Mouse (Mus musculus) kidney, embryonic 15.5 days (tissue): ENCODE measurements around the gene Uqcc3. TPM values are rescaled to one million over a fixed set of nuclear protein-coding genes. Genes with fewer than 3 reads are reported as not detected.

Experiments used
- ATAC-seq: fragments of 200-750 bp; cut with Nextera tagmentation; replicated peaks from 2 replicates; pipeline ENCODE4 v1.8.0; 2017; ENCODE audit warnings: moderate TSS enrichment; ENCODE audit not compliant: low FRiP score
- H3K27ac ChIP-seq: fragments of 300-500 bp; sonication (generic); 2 replicates; pipeline ENCODE4 v1.5.1; 2015; ENCODE audit warnings: mild to moderate bottlenecking, inconsistent platforms
- H3K27me3 ChIP-seq: fragments of 300-500 bp; sonication (generic); 2 replicates; pipeline ENCODE4 v1.6.1; 2015; ENCODE audit warnings: inconsistent platforms
- H3K36me3 ChIP-seq: fragments of 300-500 bp; sonication (generic); 2 replicates; pipeline ENCODE4 v1.6.1; 2015; ENCODE audit warnings: inconsistent platforms
- H3K4me1 ChIP-seq: fragments of 300-500 bp; sonication (generic); 2 replicates; pipeline ENCODE4 v1.6.1; 2015; ENCODE audit warnings: inconsistent platforms
- H3K4me2 ChIP-seq: fragments of 300-500 bp; sonication (generic); 2 replicates; pipeline ENCODE4 v1.6.1; 2015; ENCODE audit warnings: moderate library complexity, mild to moderate bottlenecking, inconsistent platforms
- H3K4me3 ChIP-seq: fragments of 300-500 bp; sonication (generic); replicated peaks from 2 replicates; pipeline ENCODE4 v1.5.1; 2015; ENCODE audit warnings: mild to moderate bottlenecking, inconsistent platforms
- H3K9ac ChIP-seq: fragments of 300-500 bp; sonication (generic); 2 replicates; pipeline ENCODE4 v1.6.1; 2015; ENCODE audit warnings: mild to moderate bottlenecking, inconsistent platforms
- H3K9me3 ChIP-seq: fragments of 300-500 bp; sonication (generic); replicated peaks from 2 replicates; pipeline ENCODE4 v1.6.1; 2016; ENCODE audit warnings: inconsistent platforms
- WGBS: fragments of 180-500 bp; shearing (Covaris S2); methylation state at CpG from one replicate; pipeline ENCODE4 v1.1.7; 2015; ENCODE audit warnings: mixed read lengths; 5-methylcytosine and 5-hydroxymethylcytosine counted together
- polyA plus RNA-seq: library from polyadenylated mRNA; unstranded; fragments of >200 nt; fragmentation: Nextera tagmentation; extraction: Ambion mirVana; gene quantifications from 2 replicates; pipeline ENCODE4 v1.2.1, GENCODE M21; 2015

The Uqcc3 gene
- polyA plus RNA-seq, 1 experiment from 2014 or later: 69.5 TPM

DNA sequence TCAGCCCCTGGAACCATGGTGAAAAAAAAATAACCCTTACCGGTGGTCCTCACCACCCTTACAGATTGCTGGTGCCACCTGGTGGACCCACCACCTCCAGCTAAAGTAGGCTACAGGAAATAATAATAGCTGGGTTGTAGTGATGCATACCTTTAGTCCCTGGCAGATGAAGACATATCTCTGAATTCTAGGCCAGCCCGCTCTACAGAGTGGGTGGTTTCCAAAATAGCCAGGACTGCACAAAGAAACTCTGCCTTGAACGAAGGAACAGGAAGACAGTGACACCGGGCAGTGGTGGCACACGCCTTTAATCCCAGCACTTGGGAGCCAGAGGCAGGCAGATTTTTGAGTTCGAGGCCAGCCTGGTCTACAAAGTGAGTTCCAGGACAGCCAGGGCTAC, 16.5 kb downstream of the Uqcc3 start:
- no peak overlapping the region for H3K4me3 ChIP-seq
- H3K4me2 ChIP-seq: no peak overlapping the region
- ATAC-seq: no peak
- H3K9me3 ChIP-seq: no peaks in the 10 kb centered on the region
- H3K27ac ChIP-seq: no peak overlapping the region
- H3K27me3 ChIP-seq: no peaks in the 10 kb centered on the region
- WGBS: 83% methylated on average over 6 of the region's 6 CpGs
- H3K9ac ChIP-seq: no peak overlapping the region
- H3K4me1 ChIP-seq: no peaks in the 10 kb centered on the region
- H3K36me3 ChIP-seq: no peaks in the 10 kb centered on the region

DNA sequence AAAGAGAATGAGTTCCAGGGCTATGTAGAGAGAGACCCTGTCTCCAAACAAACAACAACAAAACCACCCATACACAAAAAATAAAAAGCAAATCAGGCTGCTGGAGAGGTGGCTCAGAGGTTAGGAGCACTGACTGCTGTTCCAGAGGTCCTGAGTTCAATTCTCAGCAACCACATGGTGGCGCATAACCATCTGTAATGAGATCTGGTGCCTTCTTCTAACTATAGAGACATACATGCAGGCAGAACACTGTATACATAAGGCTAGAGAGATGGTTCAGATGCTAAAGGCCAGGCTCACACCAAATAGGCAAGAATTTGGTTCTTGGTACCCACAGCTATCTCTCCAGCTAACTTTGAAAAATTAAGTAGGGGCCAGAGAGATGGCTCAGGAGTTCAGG, 21.7 kb downstream of the Uqcc3 start:
- Histone ChIP-seq H3K36me3 (no peaks in the 10 kb centered on the region), H3K27ac (no peak overlapping the region), H3K27me3 (no peaks in the 10 kb centered on the region), H3K9me3 (no peaks in the 10 kb centered on the region), H3K4me1 (no peaks in the 10 kb centered on the region), H3K4me2 (no peak overlapping the region), H3K4me3 (no peak overlapping the region), H3K9ac (no peak overlapping the region)
- ATAC-seq: no peak
- WGBS: 21% methylated on average over 1 of the region's 1 CpGs

DNA sequence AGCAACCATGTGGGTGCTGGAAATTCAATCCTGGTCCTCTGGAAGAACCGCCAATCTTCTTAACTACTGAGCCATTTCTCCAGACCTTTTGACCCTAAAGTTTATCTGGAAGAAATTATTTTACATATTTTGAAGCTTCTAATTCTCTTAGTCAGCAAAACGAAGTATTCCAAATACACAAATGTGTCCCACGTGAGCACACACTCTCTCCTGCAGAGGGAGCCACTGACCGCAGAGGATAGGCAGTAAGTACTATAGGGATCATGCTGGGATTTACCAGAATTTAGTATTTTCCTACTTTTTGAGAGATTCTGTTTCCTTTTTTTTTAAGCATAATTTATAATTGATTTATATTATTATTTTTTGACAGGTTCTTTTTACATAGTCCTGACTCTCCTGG, 23.0 kb downstream of the Uqcc3 start:
- no peaks in the 10 kb centered on the region for H3K4me1 ChIP-seq
- ATAC-seq: no peak
- H3K9me3 ChIP-seq: no peaks in the 10 kb centered on the region
- no peaks in the 10 kb centered on the region for H3K27me3 ChIP-seq
- no peak overlapping the region for H3K4me3 ChIP-seq
- 51% methylated on average over 4 of the region's 4 CpGs for WGBS
- H3K4me2 ChIP-seq: no peak overlapping the region
- no peak overlapping the region for H3K9ac ChIP-seq
- no peak overlapping the region for H3K27ac ChIP-seq
- no peaks in the 10 kb centered on the region for H3K36me3 ChIP-seq

DNA sequence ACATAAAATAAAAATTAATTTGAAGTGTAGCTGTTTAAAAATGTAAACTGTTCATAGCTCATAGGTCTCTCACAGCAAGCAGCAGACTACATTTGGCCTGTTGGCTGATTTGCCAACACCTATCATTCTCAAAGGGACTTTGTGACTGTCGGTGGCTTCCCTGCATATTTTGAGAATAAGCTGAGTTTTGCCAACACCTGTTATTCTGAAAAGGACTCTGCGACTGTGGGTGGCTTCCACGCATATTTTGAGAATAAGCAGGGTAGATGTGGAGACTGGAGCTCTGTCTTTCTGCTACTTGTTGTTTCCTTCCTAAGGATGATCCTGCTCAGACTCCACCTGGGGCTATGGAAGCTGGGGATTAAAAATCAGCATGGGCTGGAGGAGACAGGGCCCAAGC, 27.6 kb downstream of the Uqcc3 start:
- Histone ChIP-seq H3K4me2 (no peak overlapping the region), H3K4me1 (peaks cover 8% of the 10 kb centered on the region), H3K27me3 (no peaks in the 10 kb centered on the region), H3K9ac (no peak overlapping the region), H3K9me3 (no peaks in the 10 kb centered on the region), H3K36me3 (peaks cover 7% of the 10 kb centered on the region), H3K4me3 (no peak overlapping the region), H3K27ac (no peak overlapping the region)
- 82% methylated on average over 3 of the region's 3 CpGs for WGBS
- ATAC-seq: no peak

DNA sequence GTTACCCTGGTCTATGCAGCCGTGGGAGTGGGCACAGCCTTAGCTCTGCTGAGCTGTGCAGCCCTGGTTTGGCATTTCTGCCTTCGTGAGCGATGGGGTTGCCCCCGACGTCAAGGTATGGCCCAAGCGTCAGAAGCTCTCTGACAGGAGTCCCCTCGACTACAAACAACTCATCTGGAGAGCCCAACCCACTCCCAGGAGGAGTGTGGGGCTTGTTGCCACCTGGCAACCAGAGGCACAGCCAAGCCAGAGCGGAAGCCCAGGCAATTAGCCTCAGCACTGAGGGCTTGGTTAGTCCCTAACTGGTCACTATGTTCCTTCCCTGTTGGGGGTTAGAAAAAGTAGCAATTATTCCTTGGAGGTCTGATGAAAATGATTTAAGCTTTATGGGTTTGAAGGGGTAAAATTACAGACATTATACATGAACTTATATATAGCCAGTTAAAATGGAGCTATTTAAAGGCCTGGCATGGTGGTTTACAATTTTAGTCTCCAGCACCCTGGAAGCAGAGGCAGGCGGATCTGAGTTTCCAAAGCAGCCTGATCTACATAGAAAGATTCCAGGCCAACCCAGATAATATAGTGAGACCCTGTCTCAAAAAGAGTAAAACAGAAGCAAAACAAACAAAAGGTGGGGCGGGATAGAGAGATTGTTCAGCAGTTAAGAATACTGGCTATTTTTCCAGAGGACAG, 28.3 kb downstream of the Uqcc3 start:
- no peaks in the 10 kb centered on the region for H3K9me3 ChIP-seq
- no peak for ATAC-seq
- H3K4me2 ChIP-seq: no peak overlapping the region
- H3K27ac ChIP-seq: no peak overlapping the region
- peaks cover 8% of the 10 kb centered on the region for H3K4me1 ChIP-seq
- H3K36me3 ChIP-seq: peaks cover 13% of the 10 kb centered on the region
- no peak overlapping the region for H3K4me3 ChIP-seq
- no peak overlapping the region for H3K9ac ChIP-seq
- 61% methylated on average over 10 of the region's 10 CpGs for WGBS
- H3K27me3 ChIP-seq: no peaks in the 10 kb centered on the region

DNA sequence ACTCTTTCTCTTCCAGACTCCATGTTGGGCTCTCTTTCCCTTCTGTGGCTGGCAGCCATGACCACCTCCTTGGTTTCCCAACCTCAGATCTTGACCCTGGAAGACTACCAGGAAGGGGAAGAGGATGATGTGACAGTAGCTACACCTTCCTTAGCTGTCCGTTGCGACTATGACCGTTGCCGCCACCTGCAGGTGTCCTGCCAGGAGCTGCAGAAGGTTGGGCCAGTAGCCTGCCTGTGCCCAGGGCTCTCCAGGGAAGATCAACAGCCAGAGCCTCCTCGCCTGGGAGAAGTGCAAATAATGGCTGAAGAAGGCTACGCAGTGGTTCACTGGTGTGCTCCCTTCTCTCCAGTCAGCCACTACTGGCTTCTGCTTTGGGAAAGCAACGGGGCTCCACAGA, 29.1 kb downstream of the Uqcc3 start:
- Histone ChIP-seq H3K4me3 (no peak overlapping the region), H3K9me3 (no peaks in the 10 kb centered on the region), H3K27me3 (no peaks in the 10 kb centered on the region), H3K4me2 (no peak overlapping the region), H3K9ac (no peak overlapping the region), H3K4me1 (peaks cover 8% of the 10 kb centered on the region), H3K36me3 (peaks cover 20% of the 10 kb centered on the region), H3K27ac (no peak overlapping the region)
- ATAC-seq: no peak
- WGBS: 49% methylated on average over 7 of the region's 7 CpGs

DNA sequence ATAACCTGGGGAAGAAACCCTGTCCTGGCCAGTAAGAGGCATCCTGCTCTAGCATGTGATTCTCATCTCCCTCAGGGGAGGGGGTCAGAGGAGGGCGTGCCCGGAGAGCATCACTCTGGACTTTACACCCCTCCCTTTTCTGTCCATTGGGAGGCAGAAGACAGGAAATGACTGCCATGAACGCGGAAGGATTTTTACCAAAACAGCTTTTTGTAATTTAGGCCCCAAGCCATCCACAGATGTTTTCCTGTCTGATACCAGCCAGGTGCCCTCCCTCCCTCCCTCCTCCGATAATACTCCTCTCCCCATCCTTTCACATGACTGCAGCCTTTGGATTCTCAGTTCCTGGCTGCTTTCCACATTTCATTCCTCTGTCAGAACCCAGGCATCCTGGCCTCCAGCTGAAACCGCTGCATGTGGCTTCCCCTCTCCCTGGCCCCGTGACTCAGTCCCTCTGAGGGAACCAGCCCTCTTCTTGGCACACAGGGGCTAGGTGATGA, 30.3 kb downstream of the Uqcc3 start, which contains the start of gene Lrrn4cl:
Lrrn4cl (plus strand) TSS at position 367 of the 500 bp plus-strand sequence.
- H3K9me3 ChIP-seq: no peaks in the 10 kb centered on the region
- ATAC-seq: peak; percentile 78; the same call in 1 of the 2 replicates
- H3K27me3 ChIP-seq: no peaks in the 10 kb centered on the region
- H3K9ac ChIP-seq: 0 out of 2 replicates have a peak within 1 kb of the TSS, but pooled peaks have one; percentile 3
- no peak within 1 kb of the TSS for H3K27ac ChIP-seq
- H3K4me1 ChIP-seq: peaks cover 8% of the 10 kb centered on the region
- H3K4me3 ChIP-seq: no peak within 1 kb of the TSS
- WGBS: 30% methylated on average over 7 of the region's 7 CpGs
- H3K36me3 ChIP-seq: peaks cover 32% of the 10 kb centered on the region
- H3K4me2 ChIP-seq: peak within 1 kb of the TSS; percentile 12; the same call in 1 of the 2 replicates

DNA sequence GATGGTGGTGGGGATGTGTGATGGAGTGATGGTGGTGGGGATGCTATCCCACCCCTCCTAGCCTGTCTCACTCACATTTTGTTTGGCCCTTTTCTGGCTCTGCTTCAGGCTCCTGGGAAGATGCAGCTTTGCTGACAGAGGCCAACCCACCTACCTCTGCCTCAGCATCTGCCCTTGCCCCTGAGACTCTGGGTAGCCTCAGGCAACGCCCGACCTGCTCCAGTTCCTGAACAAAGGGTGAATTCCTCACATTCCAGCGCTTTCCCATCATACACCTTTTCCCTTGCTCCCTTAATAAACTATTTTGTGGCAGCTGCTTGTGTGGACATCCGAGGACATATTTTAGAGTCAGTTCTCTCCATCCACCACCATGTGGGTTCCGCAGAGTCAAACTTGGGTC, 32.4 kb downstream of the Uqcc3 start:
- H3K9me3 ChIP-seq: no peaks in the 10 kb centered on the region
- WGBS: 79% methylated on average over 5 of the region's 5 CpGs
- no peak overlapping the region for H3K9ac ChIP-seq
- peaks cover 38% of the 10 kb centered on the region for H3K36me3 ChIP-seq
- no peaks in the 10 kb centered on the region for H3K27me3 ChIP-seq
- H3K4me3 ChIP-seq: no peak overlapping the region
- H3K4me2 ChIP-seq: no peak overlapping the region
- H3K27ac ChIP-seq: no peak overlapping the region
- no peak for ATAC-seq
- peaks cover 8% of the 10 kb centered on the region for H3K4me1 ChIP-seq

DNA sequence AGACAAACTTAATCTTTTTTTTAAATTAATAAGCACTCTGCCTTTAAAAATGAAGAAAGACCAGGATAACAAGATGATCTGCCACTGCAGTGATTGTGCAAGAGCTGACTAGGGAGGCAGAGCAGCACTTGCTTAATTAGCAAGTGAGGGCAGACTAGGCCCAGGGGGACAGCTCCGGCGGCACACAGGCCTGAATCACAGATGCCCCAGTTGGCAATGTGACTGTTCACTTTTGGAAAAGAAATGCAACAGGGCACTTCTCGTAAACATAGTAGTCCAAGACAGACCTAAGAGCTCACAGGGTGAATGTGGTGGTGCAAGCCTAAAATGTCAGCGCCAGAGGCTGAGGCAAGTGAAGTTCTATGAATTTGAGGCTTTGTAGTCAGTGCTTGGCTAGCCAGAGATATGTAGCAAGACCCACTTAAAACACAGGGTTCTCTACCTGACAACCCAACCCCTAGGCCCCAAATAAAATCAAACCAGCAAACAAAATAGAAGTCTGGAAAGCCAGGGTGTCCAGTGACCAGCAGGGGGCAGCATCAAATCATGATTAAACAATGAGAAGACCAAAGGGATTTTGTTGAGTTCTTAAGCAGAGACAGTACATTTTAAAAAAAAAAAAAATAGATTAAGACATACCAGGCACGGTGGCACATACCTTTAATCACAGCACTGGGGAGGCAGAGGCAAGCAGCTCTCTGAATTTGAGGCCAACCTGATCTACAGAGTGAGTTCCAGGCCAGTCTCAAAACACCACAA, 36.2 kb downstream of the Uqcc3 start:
- Histone ChIP-seq H3K9me3 (no peaks in the 10 kb centered on the region), H3K9ac (no peak overlapping the region), H3K27ac (no peak overlapping the region), H3K4me3 (no peak overlapping the region), H3K4me2 (no peak overlapping the region), H3K4me1 (peaks cover 17% of the 10 kb centered on the region), H3K36me3 (peaks cover 50% of the 10 kb centered on the region), H3K27me3 (no peaks in the 10 kb centered on the region)
- WGBS: 62% methylated on average over 5 of the region's 5 CpGs
- no peak for ATAC-seq

DNA sequence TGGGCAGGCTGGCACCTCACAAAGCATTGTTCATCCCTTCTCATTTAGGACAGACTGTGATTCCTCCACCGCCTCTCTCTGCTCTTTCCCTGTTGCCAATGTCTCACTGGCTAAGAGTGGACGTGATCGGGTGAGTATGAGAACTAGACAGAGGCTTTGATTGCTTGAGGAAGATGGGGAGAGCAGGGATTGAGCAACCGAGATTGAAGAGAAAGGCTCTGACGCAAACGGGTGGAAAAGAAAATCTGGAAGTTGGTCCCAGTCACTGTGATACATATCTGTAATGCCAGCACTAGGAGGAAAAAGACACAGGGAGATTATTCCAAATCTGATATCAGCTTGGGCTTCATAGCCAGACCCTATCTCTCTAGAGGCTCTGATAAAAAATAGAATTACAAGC, 37.8 kb downstream of the Uqcc3 start:
- H3K9ac ChIP-seq: no peak overlapping the region
- no peaks in the 10 kb centered on the region for H3K9me3 ChIP-seq
- no peak for ATAC-seq
- no peaks in the 10 kb centered on the region for H3K27me3 ChIP-seq
- peaks cover 32% of the 10 kb centered on the region for H3K4me1 ChIP-seq
- H3K4me2 ChIP-seq: no peak overlapping the region
- WGBS: 90% methylated on average over 6 of the region's 6 CpGs
- no peak overlapping the region for H3K27ac ChIP-seq
- peaks cover 43% of the 10 kb centered on the region for H3K36me3 ChIP-seq
- no peak overlapping the region for H3K4me3 ChIP-seq

DNA sequence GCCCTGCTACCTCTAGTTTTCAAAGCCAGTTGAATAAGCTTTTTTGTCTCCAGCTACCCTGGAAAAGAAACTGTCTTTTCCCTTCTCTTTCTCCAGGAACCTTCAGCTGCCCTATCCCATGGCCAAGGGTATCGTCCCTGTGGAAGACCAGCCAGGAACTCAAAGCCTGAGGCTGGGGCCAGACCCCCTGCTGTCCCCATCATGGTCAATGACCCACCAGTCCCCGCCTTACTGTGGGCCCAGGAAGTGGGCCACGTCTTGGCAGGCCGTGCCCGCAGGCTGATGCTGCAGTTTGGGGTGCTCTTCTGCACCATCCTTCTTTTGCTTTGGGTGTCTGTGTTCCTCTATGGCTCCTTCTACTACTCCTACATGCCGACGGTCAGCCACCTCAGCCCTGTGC, 39.7 kb downstream of the Uqcc3 start:
- peak overlapping the region; percentile 52; the same call in 1 of the 2 replicates for H3K27ac ChIP-seq
- H3K4me1 ChIP-seq: peaks cover 36% of the 10 kb centered on the region
- no peaks in the 10 kb centered on the region for H3K9me3 ChIP-seq
- H3K4me2 ChIP-seq: peak overlapping the region; percentile 75
- no peak for ATAC-seq
- H3K27me3 ChIP-seq: no peaks in the 10 kb centered on the region
- 89% methylated on average over 7 of the region's 7 CpGs for WGBS
- H3K4me3 ChIP-seq: peak overlapping the region; percentile 50
- peaks cover 26% of the 10 kb centered on the region for H3K36me3 ChIP-seq
- H3K9ac ChIP-seq: peak overlapping the region; percentile 49
